Mouse (Mus musculus): ENCODE data around the gene Clec10a. TPM values are rescaled to one million over a fixed set of nuclear protein-coding genes. Genes with fewer than 3 reads are reported as not detected.

Gene Clec10a
- not detected for total RNA-seq (2023)

DNA sequence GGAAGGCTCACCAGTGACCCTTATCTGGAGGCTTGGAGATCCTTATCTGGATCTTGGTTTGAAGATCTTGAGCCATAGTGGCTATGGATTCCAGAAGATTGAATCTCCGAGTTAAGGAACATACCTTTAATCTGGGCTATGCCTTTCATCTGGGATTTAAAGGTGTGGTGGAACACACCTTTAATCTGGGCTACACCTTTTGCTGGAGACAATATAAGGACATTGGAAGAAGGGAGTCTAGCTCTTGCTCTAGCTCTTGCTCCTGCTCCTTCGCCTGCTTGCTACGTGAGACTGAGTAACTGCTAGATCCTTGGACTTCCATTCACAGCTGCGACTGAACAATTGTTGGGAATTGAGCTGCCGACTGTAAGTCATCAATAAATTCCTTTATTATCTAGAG, at the start of gene Clec10a:
Gene Clec10a (plus strand): TSS at position 301 of the 400 bp plus-strand sequence.

DNA sequence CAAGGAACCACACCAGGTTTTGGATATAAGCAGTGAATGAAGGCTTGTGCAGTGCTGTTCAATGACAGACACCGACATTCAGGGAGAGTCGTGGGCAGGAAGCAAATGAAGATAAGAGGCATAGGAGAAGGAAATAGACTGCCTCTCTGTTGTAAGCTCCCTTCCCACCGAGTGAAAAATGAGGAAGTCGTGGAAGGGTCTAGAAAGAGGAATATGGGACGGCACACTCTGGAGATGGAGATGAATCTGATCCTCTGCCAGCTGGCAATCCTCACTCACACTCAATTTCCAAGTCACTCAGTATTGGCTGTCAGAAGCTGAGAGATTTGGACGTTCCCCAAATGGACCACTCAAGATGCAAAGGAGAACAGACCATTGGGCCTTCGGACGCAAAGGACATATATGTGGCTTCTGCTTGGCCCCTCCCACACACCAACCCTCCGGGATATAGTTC, 26.0 kb upstream of the Clec10a start, which contains the start of gene Mgl2:
Gene Mgl2 (plus strand): TSS at position 404 of the 454 bp plus-strand sequence.

DNA sequence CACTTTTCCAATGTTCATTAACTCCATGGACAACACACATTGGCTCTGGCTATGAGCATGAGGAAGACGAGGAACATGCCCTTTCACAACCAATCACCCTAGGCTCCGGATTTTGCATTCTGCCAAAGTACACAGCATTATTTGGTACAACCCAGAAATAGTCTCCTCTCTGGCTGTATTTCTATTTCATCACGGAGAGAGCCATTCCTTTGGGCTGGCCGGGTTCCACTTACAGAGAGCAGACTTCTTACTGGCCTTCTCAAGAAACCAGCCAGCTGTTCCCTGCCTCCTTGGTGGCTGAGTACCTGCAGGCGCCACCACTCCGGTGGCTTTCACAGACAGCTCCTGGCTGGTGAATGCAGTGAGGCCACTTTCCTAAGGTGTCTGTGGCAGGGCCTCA, 56.4 kb downstream of the Clec10a start, which contains the start of gene Slc16a11:
Gene Slc16a11 (plus strand): TSS at position 330 of the 400 bp plus-strand sequence.

Other genes starting within 250 kb of the Clec10a start
- gene Gps2, start 242.3 kb upstream of the Clec10a start, total RNA-seq (2023) = 145 TPM
- gene Eif5a, start 234.2 kb upstream of the Clec10a start, total RNA-seq (2023) = 317 TPM
- not detected for gene Ybx2, start 220.4 kb upstream of the Clec10a start, total RNA-seq (2023)
- gene Slc2a4, start 208.0 kb upstream of the Clec10a start, total RNA-seq (2023) = not detected
- not detected for gene Cldn7, start 191.4 kb upstream of the Clec10a start, total RNA-seq (2023)
- 114 TPM for gene Ctdnep1, start 175.0 kb upstream of the Clec10a start, total RNA-seq (2023)
- 36.4 TPM for gene Elp5, start 173.7 kb upstream of the Clec10a start, total RNA-seq (2023)
- gene Gabarap, start 165.1 kb upstream of the Clec10a start, total RNA-seq (2023) = 172 TPM
- 55.3 TPM for gene Phf23, start 160.4 kb upstream of the Clec10a start, total RNA-seq (2023)
- gene Dvl2, start 155.6 kb upstream of the Clec10a start, total RNA-seq (2023) = 47.2 TPM
- 46.3 TPM for gene Acadvl, start 140.8 kb upstream of the Clec10a start, total RNA-seq (2023)
- 27.8 TPM for gene Dlg4, start 139.3 kb upstream of the Clec10a start, total RNA-seq (2023)
- gene Asgr1, start 102.1 kb upstream of the Clec10a start, total RNA-seq (2023) = not detected
- gene Asgr2, start 63.6 kb upstream of the Clec10a start, total RNA-seq (2023) = not detected
- not detected for gene Mgl2, start 25.9 kb upstream of the Clec10a start, total RNA-seq (2023)
- not detected for gene Slc16a11, start 56.6 kb downstream of the Clec10a start, total RNA-seq (2023)
- 2.5 TPM for gene Slc16a13, start 64.9 kb downstream of the Clec10a start, total RNA-seq (2023)
- gene Bcl6b, start 73.6 kb downstream of the Clec10a start, total RNA-seq (2023) = 0.15 TPM
- gene 0610010K14Rik, start 81.7 kb downstream of the Clec10a start, total RNA-seq (2023) = 60.8 TPM
- gene Gm21988, start 83.6 kb downstream of the Clec10a start, total RNA-seq (2023) = 4.4 TPM
- 59.2 TPM for gene Rnasek, start 83.6 kb downstream of the Clec10a start, total RNA-seq (2023)
- not detected for gene Alox12, start 99.2 kb downstream of the Clec10a start, total RNA-seq (2023)
- not detected for gene Alox12e, start 166.4 kb downstream of the Clec10a start, total RNA-seq (2023)
- gene Alox15, start 195.8 kb downstream of the Clec10a start, total RNA-seq (2023) = 0.77 TPM

All from CD8-positive naive resting alpha-beta T cell, adult 57 days (primary cell).